Mouse (Mus musculus): Measurements from ENCODE around the gene Trpm4. TPM values are rescaled to one million over a fixed set of nuclear protein-coding genes. Genes with fewer than 3 reads are reported as not detected.
"Not testable (repeated sequence)": the region's sequence is repeated elsewhere in the genome, so short reads cannot be mapped to it uniquely, and the experiment has no call there.

The Trpm4 gene
- polyA plus RNA-seq, 1 experiment from 2014 or later = 18.3 TPM

DNA sequence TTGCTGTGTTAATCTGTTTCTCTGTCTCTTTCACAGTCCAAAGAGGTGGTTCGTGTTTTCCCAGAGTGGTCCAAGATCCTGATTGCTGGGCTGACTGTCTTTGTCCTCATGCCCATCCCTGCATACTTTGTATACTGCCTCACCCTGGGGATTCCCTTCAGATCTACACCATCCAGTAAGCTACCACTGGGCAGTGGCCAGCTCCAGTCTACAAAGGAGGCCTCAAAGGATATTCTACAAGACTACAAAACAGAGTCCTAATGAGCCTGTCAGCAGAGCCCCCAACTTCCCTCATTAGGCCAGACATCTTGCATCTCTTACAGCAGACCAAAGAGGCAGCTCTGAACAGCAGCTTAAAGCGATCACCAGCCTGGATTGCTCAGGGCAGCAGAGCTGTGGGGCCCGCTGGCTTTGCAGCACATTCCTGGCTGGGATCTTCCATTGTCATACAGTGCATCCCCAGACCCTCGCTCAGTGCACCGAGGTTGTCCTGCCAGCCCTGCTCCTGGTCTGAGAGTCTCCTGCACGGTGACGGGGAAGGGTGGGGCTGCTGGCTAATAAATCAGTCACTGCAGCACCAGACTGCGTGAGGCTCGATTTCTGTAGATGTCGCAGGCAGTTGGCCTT, 60.7 kb downstream of the Trpm4 start:
- WGBS = 47% methylated on average over 10 of the region's 10 CpGs

DNA sequence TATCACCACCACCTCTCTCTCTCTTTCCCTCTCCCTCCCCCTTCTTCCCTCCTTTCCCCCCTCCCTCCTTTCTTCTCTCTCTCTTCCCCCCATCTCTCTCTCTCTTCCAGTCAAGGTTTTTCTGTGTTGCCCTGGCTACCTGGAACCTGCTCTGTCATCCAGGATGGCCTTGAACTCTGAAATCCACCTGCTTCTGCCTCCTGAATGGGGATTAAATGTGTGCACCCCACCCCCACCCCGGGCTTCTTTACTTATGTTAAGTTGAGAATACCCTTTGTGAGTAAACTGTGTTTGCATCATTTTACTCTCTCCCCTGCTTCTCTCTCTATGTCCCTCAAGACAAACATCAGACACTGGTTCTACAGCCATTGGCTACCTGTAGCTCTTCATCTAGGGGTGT, 68.1 kb downstream of the Trpm4 start:
- no peak for ATAC-seq (ENCODE audit: insufficient number of reproducible peaks, insufficient read depth, low FRiP score, low read depth)
- Histone ChIP-seq H3K4me3 (ENCODE audit: low read depth, low read length) (no peak overlapping the region), H3K4me1 (ENCODE audit: control insufficient read depth, insufficient read depth, low read length) (peaks cover 3% of the 10 kb centered on the region; the same call in 1 of the 2 replicates), H3K9me3 (ENCODE audit: control insufficient read depth, low read depth, low read length) (no peaks in the 10 kb centered on the region), H3K27me3 (ENCODE audit: control insufficient read depth, insufficient read depth, low read length) (no peaks in the 10 kb centered on the region), H3K4me2 (replicated peaks; ENCODE audit: low read depth, low read length) (no peak overlapping the region), H3K36me3 (ENCODE audit: control insufficient read depth, insufficient read depth, low read length) (no peaks in the 10 kb centered on the region), H3K9ac (replicated peaks; ENCODE audit: low read depth, low read length) (no peak overlapping the region), H3K27ac (ENCODE audit: low read length) (no peak overlapping the region)
- 72% methylated on average over 1 of the region's 1 CpGs for WGBS

More for the DNA sequence above, 60.7 kb downstream of the Trpm4 start:
- no peaks in the 10 kb centered on the region for H3K36me3 ChIP-seq (ENCODE audit: control insufficient read depth, insufficient read depth, low read length)
- no peaks in the 10 kb centered on the region for H3K9me3 ChIP-seq (ENCODE audit: control insufficient read depth, low read depth, low read length)
- no peak overlapping the region for H3K4me2 ChIP-seq (replicated peaks; ENCODE audit: low read depth, low read length)
- H3K4me3 ChIP-seq (ENCODE audit: low read depth, low read length) = no peak overlapping the region
- no peak overlapping the region for H3K27ac ChIP-seq (ENCODE audit: low read length)
- H3K27me3 ChIP-seq (ENCODE audit: control insufficient read depth, insufficient read depth, low read length) = no peaks in the 10 kb centered on the region
- H3K4me1 ChIP-seq (ENCODE audit: control insufficient read depth, insufficient read depth, low read length) = peaks cover 5% of the 10 kb centered on the region; the same call in 1 of the 2 replicates
- H3K9ac ChIP-seq (replicated peaks; ENCODE audit: low read depth, low read length) = no peak overlapping the region
- ATAC-seq (ENCODE audit: insufficient number of reproducible peaks, insufficient read depth, low FRiP score, low read depth) = no peak

DNA sequence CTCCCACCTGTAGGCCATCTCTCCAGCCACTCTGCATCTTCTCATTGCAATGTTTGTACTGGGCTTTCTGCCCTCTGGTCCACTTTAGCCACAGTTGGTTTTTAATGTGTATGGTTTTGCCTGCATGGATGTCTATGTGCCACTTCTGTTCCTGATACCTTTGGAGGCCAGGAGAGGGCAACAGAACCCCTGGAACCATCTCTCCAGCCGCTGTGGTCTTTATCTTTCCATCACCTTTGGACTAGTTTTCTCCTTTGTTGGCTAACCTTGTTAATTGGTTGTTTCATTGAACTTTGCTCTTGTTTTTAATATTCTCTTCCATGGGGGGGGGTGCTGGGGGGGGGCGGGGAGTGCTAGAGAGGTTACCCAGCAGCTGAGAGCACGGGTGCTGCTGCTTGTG, 69.2 kb downstream of the Trpm4 start:
- H3K27me3 ChIP-seq (ENCODE audit: control insufficient read depth, insufficient read depth, low read length) = no peaks in the 10 kb centered on the region
- H3K9me3 ChIP-seq (ENCODE audit: control insufficient read depth, low read depth, low read length) = no peaks in the 10 kb centered on the region
- H3K4me2 ChIP-seq (replicated peaks; ENCODE audit: low read depth, low read length) = no peak overlapping the region
- H3K4me1 ChIP-seq (ENCODE audit: control insufficient read depth, insufficient read depth, low read length) = peaks cover 3% of the 10 kb centered on the region; the same call in 1 of the 2 replicates
- no peak overlapping the region for H3K9ac ChIP-seq (replicated peaks; ENCODE audit: low read depth, low read length)
- no peak for ATAC-seq (ENCODE audit: insufficient number of reproducible peaks, insufficient read depth, low FRiP score, low read depth)
- no peak overlapping the region for H3K4me3 ChIP-seq (ENCODE audit: low read depth, low read length)
- 74% methylated on average over 3 of the region's 3 CpGs for WGBS
- H3K27ac ChIP-seq (ENCODE audit: low read length) = no peak overlapping the region
- H3K36me3 ChIP-seq (ENCODE audit: control insufficient read depth, insufficient read depth, low read length) = no peaks in the 10 kb centered on the region

DNA sequence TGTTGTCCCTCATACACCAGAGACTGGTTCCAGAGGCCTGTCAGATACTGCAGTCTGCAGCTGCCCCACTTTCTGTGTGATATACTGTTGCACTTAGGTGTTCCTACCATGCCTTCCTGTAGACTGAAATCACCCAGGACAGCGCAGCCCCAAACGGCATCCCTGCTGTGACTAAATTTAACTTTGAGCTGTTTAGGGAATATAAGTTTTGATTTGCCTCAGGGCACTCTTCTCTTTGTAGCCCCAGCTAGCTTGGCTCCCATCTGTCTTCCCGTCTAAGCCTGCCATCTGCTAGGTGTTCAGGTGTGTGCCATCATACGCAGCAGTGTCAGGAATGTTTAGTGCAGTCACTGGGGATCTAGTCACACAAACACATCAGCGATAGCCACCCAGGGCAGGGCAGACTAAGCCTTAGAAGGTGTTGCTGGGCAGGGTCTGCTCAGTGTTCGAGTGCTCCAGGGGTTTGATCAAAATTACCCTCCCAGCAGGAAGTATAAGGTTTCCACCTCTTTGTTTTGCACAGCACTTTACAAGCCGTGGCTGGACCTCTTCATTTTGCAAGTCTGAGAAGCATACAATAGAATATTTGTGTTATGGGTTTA, 70.5 kb downstream of the Trpm4 start:
- 61% methylated on average over 7 of the region's 7 CpGs for WGBS
- H3K36me3 ChIP-seq (ENCODE audit: control insufficient read depth, insufficient read depth, low read length) = no peaks in the 10 kb centered on the region
- H3K9me3 ChIP-seq (ENCODE audit: control insufficient read depth, low read depth, low read length) = no peaks in the 10 kb centered on the region
- H3K4me3 ChIP-seq (ENCODE audit: low read depth, low read length) = no peak overlapping the region
- peaks cover 3% of the 10 kb centered on the region; the same call in 1 of the 2 replicates for H3K4me1 ChIP-seq (ENCODE audit: control insufficient read depth, insufficient read depth, low read length)
- H3K27ac ChIP-seq (ENCODE audit: low read length) = no peak overlapping the region
- no peak for ATAC-seq (ENCODE audit: insufficient number of reproducible peaks, insufficient read depth, low FRiP score, low read depth)
- no peaks in the 10 kb centered on the region for H3K27me3 ChIP-seq (ENCODE audit: control insufficient read depth, insufficient read depth, low read length)
- no peak overlapping the region for H3K9ac ChIP-seq (replicated peaks; ENCODE audit: low read depth, low read length)
- H3K4me2 ChIP-seq (replicated peaks; ENCODE audit: low read depth, low read length) = no peak overlapping the region

DNA sequence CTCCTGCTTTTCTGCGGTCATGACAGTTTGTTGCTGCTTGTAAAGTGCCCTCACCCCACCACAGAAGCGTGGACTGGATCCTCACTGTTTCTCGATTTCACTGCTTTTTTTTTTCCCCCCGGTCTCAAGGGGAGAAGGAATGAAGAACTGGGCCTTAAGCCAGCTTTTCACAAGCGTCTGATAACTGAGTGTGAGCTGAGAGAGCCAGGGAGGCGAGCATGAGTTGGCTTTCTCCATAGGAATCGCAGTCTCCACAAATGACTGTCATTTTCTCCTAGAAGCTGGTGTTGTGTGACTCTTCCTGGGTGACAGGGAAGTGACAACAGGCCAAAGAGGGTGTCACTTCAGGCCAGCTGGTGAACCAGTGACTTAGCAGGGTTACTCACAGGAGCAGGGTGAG, 71.3 kb downstream of the Trpm4 start:
- peaks cover 3% of the 10 kb centered on the region; the same call in 1 of the 2 replicates for H3K4me1 ChIP-seq (ENCODE audit: control insufficient read depth, insufficient read depth, low read length)
- no peak for ATAC-seq (ENCODE audit: insufficient number of reproducible peaks, insufficient read depth, low FRiP score, low read depth)

DNA sequence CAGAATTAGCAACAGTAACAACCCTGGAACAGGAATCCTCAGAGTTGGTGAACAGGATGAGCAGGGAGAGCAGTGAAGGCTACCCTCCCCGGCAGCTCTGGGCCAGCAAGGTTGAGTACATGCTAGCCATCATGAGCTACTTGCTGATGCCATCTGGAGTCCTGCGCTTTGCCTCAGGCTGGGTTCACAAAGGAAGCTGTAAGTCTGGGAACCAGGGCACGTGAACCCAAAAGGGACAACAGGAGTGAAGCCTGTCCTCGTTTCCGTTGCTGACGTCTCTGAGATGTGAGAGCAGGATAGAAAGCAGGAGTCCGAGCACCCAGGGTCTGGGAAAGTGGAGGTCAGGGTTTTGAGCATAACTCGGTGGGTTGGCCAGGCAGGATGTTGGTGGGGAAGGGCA, 74.3 kb downstream of the Trpm4 start:
- H3K9ac ChIP-seq (replicated peaks; ENCODE audit: low read depth, low read length) = no peak overlapping the region
- H3K27me3 ChIP-seq (ENCODE audit: control insufficient read depth, insufficient read depth, low read length) = no peaks in the 10 kb centered on the region
- ATAC-seq (ENCODE audit: insufficient number of reproducible peaks, insufficient read depth, low FRiP score, low read depth) = no peak
- no peaks in the 10 kb centered on the region for H3K36me3 ChIP-seq (ENCODE audit: control insufficient read depth, insufficient read depth, low read length)
- H3K9me3 ChIP-seq (ENCODE audit: control insufficient read depth, low read depth, low read length) = no peaks in the 10 kb centered on the region
- no peak overlapping the region for H3K4me2 ChIP-seq (replicated peaks; ENCODE audit: low read depth, low read length)
- peaks cover 3% of the 10 kb centered on the region; the same call in 1 of the 2 replicates for H3K4me1 ChIP-seq (ENCODE audit: control insufficient read depth, insufficient read depth, low read length)
- no peak overlapping the region for H3K4me3 ChIP-seq (ENCODE audit: low read depth, low read length)
- H3K27ac ChIP-seq (ENCODE audit: low read length) = no peak overlapping the region
- WGBS = 84% methylated on average over 8 of the region's 8 CpGs

More for the DNA sequence above, 71.3 kb downstream of the Trpm4 start:
- H3K4me2 ChIP-seq (replicated peaks; ENCODE audit: low read depth, low read length) = no peak overlapping the region
- WGBS = 38% methylated on average over 7 of the region's 7 CpGs
- H3K27ac ChIP-seq (ENCODE audit: low read length) = no peak overlapping the region
- H3K36me3 ChIP-seq (ENCODE audit: control insufficient read depth, insufficient read depth, low read length) = no peaks in the 10 kb centered on the region
- no peak overlapping the region for H3K4me3 ChIP-seq (ENCODE audit: low read depth, low read length)
- H3K9me3 ChIP-seq (ENCODE audit: control insufficient read depth, low read depth, low read length) = no peaks in the 10 kb centered on the region
- no peaks in the 10 kb centered on the region for H3K27me3 ChIP-seq (ENCODE audit: control insufficient read depth, insufficient read depth, low read length)
- no peak overlapping the region for H3K9ac ChIP-seq (replicated peaks; ENCODE audit: low read depth, low read length)

DNA sequence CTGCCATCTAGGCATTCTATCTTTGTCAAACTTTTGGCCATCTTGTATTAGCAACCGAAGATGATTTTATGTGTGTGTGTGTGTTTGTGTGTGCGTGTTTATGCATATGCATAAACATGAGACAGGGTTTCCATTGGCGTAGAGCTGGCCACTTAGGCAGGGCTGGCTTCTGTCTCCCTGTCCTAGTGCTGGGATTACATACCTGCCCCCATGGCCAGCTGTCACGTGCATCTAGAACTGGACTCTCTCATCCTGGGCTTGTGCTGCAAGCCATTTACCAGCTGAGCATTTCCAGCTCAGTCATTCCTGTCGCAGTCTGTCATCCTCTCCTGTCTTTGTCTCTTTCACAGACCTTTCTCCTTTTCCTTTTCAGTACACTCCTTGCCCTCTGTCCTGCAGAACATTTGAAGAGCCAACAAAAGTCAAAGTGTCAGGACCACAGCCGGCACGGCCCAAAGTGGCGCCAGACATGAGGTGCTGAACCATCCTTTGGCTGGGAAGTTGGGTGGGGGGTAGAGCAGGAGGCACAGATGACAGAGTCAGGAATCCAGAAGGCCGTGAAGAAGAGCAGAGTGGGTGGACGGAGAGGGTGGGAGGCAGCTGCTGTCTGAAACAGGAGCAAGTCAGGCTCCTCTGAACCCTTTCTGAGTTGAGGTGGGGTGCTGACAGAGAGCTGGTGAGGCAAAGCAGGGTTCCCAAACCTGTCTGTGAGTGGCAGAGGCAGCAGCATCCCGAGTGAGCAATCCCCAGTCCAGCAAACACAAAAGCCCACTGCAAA, 76.3 kb downstream of the Trpm4 start:
- WGBS = 52% methylated on average over 11 of the region's 11 CpGs
- Histone ChIP-seq H3K4me1 (ENCODE audit: control insufficient read depth, insufficient read depth, low read length) (peaks cover 3% of the 10 kb centered on the region; the same call in 1 of the 2 replicates), H3K27me3 (ENCODE audit: control insufficient read depth, insufficient read depth, low read length) (no peaks in the 10 kb centered on the region), H3K9me3 (ENCODE audit: control insufficient read depth, low read depth, low read length) (no peaks in the 10 kb centered on the region), H3K9ac (replicated peaks; ENCODE audit: low read depth, low read length) (no peak overlapping the region), H3K36me3 (ENCODE audit: control insufficient read depth, insufficient read depth, low read length) (no peaks in the 10 kb centered on the region), H3K27ac (ENCODE audit: low read length) (no peak overlapping the region), H3K4me3 (ENCODE audit: low read depth, low read length) (no peak overlapping the region), H3K4me2 (replicated peaks; ENCODE audit: low read depth, low read length) (no peak overlapping the region)
- no peak for ATAC-seq (ENCODE audit: insufficient number of reproducible peaks, insufficient read depth, low FRiP score, low read depth)

DNA sequence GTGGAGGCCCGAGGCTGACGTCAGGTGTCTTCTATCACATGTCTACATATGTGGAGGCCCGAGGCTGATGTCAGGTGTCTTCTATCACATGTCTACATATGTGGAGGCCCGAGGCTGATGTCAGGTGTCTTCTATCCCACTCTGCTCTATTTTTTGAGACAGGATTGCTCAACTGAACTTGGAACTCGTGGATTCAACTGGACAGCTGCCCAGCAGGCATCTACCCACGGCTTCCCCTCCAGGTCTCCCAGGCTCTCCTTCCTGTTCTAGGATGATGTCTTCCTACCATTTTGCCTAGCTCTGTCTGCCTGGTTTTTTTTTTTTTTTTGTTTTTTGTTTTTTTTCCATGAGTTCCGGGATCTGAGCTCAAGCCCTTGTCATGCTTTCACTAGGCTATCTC, 77.8 kb downstream of the Trpm4 start:
- H3K4me2 ChIP-seq (replicated peaks; ENCODE audit: low read depth, low read length); H3K4me1 ChIP-seq (ENCODE audit: control insufficient read depth, insufficient read depth, low read length); H3K27me3 ChIP-seq (ENCODE audit: control insufficient read depth, insufficient read depth, low read length); H3K9ac ChIP-seq (replicated peaks; ENCODE audit: low read depth, low read length); H3K36me3 ChIP-seq (ENCODE audit: control insufficient read depth, insufficient read depth, low read length); ATAC-seq (ENCODE audit: insufficient number of reproducible peaks, insufficient read depth, low FRiP score, low read depth); H3K4me3 ChIP-seq (ENCODE audit: low read depth, low read length); H3K9me3 ChIP-seq (ENCODE audit: control insufficient read depth, low read depth, low read length); H3K27ac ChIP-seq (ENCODE audit: low read length): not testable (repeated sequence)
- 62% methylated on average over 5 of the region's 7 CpGs for WGBS
